Mouse (Mus musculus) adrenal gland, postnatal 36 days (tissue): Measurements from ENCODE around the gene Tprg. TPM values are rescaled to one million over a fixed set of nuclear protein-coding genes. Genes with fewer than 3 reads are reported as not detected.

ENCODE experiments used
- DNase-seq, 2 experiments: peaks; one replicate each; pipeline ENCODE4 v3.0.0; 2021; ENCODE audit warnings: mixed read lengths in 1 of 2
- long read RNA-seq, 2 experiments: library from polyadenylated mRNA; stranded (forward); transcript quantifications; one replicate each; pipeline ENCODE4 v2.0.0; 2021; ENCODE audit warnings: borderline sequencing depth in 2 of 2
- total RNA-seq, 2 experiments: library from RNA; stranded (reverse); gene quantifications; 2 replicates each; pipeline ENCODE4 v1.2.3; 2021

The Tprg gene
- total RNA-seq = not detected
- long read RNA-seq, experiment 1 = 0 reads
- long read RNA-seq, experiment 2 = 0 reads

DNA sequence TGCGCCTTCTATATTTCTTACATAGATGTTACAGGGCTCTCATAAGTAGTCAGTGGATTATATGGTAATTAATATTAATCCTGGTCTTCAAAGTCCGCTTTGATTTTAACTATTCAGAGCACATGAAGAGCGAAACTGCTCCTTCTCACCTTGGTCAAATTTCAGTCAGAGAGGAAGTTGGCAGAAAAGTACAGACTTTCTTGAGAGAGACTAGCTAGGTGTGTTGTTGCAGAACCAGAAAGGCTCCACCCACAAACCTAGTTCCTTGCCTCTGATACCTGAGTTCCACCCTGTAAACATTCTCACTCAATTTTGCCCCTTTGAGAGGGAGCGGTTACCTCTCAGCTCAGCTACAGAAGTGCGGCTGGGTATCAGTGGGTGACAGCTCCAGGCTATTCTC, at the start of gene Tprg:
TSS of gene Tprg (plus strand) at position 301 of the 400 bp plus-strand sequence.
- DNase-seq = no peak

DNA sequence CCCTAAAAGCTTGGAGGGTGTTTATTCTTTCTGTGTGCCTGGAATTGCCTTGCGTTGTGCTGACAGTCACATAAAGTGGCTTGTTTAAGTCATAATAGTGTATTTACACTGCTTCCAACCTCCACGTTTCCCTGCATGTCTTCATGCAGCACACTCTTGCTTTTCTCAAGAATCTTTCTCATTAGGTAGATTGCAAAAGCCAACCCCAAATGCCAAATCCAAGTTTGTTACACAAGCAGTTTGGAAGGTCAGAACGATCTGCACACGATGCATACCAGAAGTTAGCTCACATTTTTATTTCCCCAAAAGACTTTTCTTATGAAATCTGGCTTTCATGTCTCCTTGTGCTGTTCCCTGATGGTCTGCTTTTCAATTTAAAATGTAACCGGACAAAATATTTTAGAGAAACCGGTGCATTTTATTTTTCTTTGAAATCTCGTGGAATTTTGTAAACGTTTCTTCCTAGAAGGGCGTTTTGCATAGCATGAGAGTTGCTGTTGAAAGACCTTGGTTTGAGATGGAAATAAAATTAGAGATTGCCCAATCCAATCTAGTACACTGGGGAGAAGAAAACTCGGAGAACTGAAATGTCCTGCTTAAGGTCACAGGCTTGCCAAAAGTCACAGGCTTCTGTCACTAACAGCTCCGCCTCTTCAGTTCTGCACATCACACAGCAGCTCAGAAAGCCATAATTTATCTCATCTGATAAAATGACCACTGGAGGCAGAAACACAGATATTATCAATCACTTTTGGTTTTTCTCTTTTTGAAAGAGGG, 48.2 kb upstream of the Tprg start:
- DNase-seq = peak; percentile 15 to 31

DNA sequence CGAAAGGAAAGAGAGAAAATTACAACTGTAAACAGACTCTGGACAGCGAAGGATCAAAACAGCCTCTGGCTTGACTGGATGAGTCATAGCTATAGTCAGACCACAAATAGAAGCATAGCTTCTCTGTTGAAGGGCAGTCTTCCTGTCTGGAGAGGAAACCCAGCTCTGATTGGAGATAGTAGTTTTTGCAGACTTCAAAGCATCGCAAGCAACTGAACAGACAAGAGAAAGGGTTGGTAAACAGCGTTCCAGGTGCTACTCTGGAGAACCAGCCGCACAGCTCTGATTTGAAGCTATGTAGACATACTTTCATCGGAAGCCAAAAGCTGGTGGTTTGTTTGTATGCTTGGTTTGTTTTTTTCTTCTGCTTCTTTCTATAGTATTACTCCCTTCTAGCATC, 37.7 kb upstream of the Tprg start:
- no peak for DNase-seq

DNA sequence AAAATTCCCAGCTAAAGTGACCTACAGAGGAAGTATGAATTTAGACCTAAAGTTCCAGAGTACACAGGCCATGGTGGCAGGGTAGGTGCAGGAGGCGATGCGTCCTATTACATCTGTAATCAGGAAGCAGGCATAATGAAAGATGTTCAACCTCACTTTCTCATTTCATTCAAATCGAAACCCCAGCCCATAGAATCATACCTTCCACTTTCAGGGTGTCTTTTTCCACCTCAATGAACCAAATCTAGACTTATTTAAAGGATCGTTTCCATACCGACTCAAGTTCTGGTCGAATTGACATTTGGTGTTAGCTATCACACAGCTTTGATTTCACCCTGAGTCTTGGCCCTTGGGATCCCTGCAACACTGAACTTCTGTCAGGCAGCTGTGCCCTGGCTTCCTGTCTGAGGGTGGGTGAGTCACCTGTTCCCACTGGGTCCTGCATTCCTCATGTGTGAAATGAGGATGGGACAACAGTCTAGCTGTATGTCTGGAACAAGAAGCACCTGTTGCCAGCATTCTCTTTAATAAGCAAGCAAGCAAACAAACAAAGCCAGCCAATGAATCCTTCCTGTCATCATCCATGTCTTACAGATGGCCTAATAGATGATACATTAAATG, 36.4 kb upstream of the Tprg start:
- no peak for DNase-seq

DNA sequence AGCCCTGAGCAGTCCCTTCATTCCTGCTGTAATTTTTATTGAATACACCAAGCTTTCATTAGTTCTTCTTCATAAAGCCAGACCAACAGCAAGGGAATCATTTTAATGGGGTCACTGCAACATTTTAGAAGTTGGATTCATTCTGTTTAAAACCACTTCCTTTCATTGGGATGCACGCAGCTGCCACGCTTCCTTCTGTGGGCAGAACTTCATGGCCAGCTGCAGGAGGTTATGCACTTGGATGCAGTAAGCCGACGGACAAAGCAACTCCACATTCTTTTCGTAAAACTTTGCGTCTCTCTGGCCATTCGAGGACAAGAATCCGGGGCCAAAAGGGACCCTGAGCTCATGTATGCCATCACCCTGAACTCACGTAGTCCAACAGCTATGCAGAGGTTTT, 35.5 kb upstream of the Tprg start:
- no peak for DNase-seq

DNA sequence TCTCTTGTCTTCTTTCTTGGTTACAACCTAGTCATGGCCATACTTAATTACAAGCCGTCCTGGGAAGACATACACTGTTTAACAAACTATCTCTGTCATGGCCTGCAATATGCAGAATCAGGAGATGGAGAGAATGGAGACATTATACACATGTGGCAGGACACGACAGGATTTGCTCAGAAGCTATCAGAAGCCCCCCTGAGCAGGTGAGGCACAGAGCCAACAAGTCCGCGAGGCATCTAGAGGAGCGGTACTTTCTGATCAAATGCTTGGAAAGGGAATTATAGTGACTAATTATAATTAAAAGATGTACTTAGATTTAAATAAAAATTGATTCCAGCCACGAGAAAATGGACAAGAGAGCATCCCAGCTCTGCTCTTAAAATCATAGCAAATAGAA, 32.0 kb upstream of the Tprg start:
- DNase-seq = no peak

DNA sequence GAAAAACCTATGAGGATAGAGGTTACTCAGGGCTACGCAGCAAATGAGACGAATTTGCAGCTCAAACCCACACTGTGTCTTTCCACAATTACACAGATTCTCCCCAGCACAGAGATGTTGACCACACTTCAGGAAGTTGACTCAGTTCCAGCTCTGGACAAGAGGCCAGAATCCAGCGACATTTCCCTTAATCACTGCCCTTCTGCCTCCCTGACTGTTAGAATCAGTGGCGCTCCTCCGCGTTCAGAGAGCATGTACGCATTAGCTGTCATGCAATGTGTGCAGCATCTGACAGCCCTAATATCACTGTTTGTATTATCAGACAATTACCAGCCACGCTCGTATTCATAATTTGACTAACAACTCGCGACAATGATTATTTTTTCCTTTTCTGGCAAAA, 31.4 kb upstream of the Tprg start:
- no peak for DNase-seq

DNA sequence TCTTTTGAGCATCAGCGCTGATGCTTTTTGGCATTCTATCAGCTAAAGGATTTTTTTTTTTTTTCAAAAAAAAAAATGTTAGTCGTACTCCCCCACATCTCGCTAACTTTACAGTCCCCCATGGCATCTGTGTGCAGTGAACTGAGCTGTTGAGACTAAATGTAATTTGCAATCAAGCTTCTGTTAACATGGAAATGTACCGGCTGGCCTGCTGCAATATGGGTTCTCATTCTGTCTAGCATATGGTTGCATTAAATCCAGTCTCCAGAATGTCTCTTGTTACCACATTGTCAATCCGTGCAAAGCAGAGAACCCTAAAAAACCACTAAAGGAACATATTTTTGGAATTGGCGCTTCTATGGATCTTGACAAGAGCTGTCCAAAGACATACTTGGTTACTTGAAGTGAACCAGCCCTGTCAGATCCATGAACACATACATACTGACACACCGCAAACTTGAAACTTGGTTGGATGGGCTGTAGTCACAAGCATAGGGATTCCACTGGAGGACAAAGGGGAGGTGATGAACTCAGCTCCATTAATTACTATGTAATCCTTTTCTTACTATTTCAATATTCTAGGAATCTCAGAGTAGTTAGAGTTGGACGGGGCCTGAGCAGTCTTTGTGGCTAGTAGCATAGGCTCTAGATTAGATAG, 30.9 kb upstream of the Tprg start:
- DNase-seq = no peak

DNA sequence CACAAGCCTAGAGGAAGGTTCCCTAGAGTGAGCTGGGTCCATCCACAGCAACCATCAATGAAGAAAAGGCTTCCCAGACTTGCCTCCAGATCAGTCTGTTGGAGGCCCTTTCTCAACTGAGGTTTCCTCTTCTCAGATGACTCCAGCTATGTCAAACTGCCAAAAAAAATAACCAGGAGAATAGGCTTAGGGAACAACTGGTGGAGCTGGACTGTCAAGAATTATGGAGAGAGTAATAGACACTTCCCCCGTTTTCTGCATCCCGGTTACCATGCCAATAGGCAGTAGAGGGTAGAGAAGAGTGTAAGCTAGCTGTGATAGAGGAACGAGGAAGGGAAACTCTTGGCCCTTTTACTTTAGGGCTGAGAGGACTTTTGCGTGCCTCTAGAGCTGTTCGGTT, 24.3 kb upstream of the Tprg start:
- no peak for DNase-seq

DNA sequence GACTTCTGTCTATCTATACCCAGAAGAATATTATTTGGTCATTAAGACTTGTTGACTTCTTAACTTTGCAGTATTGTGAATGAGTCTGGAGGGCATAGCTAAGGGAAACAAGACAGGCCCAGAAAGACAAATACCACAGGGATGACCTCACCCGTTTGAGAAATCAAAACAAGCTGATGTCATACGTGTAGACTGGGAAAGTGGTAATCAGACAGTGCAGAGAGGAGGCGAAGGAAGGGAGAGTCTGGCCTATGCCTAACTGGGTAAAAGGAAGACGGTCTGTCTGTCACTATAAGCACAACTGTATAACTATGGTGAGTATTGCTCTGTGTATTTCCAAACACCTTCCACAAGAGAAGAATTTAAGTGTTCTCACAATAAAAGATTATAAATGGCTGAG, 23.7 kb upstream of the Tprg start:
- peak; percentile 31 to 51 for DNase-seq

DNA sequence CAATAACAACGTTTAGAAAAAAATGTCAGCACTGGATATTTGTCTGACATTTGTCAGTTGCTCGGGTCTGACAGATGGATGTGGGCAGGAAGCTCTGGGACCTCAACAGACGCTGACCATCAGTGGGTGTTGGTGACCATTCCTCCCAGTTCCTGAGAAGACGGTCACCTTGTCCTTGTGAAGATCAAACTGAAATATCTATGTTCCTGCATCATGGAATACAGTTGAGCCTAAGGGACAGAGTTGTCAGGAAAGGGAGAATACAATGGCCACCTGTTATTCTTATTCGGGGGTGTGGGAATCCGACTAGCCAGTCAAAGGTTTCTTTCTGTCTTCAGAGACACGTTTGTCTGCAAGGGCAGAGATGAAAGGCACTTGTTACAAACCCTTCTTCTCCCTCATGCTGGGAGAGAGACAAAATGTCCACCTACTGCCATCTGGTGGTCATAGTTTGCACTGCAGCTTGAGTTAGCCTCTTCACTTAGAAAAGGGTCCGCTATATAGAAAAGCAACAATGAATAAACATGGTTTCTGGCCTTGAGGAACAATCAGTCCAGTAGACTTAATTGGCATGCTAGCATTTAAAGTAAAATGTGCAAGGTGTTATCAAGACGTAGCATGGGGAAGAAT, 23.0 kb upstream of the Tprg start:
- DNase-seq = peak; percentile 79 to 84

DNA sequence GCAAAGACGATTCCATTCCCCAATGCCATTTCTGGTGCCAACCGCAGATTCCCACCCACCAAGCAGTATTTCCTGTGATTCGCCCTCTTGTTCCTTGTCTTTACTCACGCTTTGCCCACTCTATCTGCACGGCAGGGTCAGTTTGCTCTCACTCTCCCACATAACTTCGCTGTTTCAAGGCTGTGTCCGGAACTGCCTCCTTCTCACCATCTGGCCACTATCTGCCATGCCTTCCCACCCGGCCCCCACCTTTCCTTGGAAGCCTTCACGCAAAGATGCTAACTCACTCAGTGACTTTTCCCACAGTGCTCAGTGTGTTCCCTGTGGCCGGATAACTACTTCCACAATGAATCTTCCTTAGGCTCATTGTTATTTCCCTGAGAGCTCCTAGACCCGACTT, 21.4 kb upstream of the Tprg start:
- DNase-seq = no peak

DNA sequence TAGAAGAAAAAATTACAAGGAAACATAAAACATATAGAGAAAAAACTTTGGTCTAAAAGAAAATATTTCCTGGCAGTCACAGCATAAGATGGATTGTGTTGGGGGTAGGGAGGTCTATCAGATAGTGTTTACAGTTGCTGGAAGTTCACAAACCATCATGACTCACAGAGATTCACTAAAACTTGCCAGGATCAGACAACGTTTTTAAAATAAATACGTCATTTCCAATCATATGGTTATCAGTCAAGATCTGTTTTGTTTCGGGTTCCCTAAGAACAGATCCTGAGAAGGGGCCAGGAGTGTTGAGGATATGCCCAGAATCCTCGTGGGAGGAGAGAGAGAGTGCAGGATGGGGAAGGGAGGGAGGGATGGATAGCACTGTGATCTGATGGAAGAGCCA, 18.3 kb upstream of the Tprg start:
- DNase-seq = no peak

DNA sequence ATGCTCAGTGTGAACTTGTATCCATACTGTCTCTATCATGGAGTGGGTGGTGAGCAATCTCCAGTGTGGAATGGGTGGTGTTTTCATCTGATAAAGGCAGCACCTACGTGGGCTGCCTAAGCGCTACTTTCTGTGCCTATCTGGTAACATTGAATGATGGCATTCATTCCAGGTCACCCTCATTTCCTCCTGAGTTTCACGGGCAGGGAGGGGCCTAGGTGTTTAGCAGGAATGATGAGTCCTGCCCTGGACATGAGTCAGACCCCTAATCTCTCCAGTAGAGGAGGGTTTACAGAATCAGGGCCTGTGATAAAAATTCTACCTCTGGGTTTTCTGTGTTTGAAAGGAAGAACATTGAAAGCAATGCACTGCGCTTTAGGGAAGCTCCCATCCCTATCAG, 4.1 kb upstream of the Tprg start:
- no peak for DNase-seq

DNA sequence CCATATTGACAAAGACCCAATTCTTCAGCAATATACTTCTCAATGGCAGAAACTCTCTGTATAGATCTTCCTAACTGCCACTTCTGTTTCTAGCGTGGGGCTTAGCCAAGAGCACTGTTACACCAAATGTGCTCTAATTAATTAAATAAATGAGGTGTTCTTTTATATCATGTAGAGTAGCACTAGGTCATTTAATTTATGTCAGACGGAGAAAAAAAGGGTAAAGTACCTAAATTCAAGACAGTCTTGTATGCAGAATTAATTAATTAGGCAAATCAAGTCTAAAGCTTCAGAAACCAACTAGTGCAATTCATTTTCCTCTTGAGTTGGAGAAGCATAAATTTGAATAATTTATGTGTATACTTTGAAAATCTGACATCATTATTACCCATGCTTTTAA, 7.1 kb downstream of the Tprg start:
- DNase-seq = no peak

DNA sequence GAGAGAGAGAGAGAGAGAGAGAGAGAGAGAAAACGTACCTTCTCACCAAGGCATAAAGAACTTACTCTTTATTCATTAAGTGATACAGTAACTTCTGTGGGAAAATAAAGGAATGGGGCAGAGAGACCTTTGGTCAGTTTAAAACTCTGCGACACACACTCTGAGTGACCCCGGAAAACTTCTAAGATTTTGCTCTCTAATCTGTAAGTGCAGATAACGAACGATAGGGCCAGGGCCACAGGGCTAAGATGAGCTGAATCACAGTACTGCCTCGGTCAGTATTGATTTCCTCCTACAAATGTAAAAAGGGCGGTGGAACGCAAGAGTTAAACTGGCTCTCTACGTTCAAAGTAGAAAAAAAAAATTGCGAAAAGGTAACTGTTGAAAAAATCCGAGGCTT, 8.9 kb downstream of the Tprg start:
- no peak for DNase-seq

DNA sequence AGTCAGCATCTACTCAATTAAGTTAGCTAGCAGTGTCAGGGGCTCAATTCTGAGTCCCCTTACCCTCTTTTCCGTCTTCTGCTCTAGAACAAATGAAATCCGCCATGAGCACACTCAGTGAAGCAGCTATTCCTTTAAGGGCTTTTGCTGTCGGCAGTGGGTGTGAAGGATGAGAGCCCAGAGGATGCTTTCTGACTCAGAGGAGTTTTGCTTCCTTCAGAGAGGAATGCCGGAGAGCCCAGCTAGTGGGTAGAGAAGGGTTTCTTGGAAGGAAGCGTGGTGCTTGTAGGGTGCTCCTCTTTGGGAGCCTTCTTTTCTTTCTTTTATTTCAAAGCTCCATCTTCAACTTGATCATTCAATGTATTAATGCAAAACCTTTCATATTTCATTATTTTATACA, 10.1 kb downstream of the Tprg start:
- no peak for DNase-seq

DNA sequence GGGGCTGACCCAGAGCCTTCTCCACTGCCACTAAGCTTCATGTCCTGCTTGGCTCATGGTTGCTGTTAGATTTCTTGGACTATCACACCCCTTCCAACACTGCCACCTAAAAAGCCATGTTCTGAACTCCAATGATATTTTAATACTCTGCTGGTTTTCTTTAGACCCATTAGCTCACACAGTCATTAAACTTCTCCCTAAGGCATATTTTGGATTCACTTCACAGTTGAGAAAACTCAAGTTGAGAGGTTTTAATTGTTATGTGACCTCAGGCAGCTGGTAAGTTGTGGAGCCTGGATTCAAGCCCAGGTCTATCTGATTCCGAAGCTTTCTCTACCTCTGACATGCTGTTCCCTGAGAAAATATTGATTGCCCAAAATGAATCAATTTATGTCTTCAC, 11.6 kb downstream of the Tprg start:
- DNase-seq = no peak

DNA sequence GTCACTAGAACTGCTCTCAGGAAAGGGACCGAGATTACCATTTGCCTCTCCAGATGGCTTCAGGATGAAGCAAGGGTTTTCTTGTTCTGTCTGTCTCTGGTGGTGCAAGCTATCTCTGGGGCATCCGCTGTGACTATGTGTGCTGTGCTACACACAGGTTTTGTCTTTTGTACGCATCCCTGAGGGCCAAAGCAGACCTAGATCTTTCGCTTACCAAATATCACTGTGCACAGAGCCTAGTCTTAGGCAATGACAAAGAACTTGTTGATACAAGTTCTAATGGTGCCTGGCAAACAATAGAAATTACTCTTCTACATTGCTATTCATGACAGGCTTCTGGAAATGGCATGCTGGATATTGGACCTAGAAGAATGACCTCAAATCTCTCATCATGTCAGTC, 16.0 kb downstream of the Tprg start:
- no peak for DNase-seq

DNA sequence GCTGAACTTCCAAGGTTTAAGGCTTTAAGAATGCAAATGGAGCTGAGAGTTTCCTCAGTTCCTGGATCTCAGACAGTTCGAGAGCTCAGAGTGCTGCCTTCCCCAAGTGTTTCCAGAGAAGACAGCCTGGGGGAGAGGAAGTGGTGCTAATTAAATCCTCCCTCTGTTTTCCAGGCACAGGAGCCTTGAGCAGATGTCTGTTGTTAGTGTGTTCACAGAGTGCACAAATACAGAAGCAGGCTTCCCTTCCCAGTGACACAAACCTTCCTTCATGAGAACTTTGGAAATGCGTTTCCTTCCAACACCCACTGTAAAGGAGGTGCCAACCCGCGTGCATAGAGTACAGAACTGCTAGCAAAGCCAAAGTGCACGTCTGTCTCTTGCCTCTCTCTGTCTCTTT, 27.4 kb downstream of the Tprg start:
- no peak for DNase-seq

DNA sequence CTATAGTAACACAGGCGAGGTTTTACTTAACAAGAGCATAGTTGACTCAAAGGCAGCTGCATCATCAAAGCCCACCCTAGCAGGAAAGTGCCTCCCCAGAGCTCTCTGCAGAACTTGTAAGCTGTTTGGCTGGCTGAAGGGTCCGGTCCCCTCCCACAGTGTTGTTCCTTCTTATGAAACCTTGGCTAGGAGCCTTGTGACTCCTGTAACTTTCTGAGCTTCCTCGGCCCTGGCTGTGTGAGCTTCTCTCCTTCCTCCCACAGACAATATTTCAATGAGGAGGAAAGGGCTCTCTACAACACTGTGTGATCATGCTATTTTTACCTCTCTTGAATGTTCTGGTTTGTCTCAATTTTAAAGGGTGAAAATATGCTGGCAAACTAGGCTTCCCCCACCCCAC, 28.5 kb downstream of the Tprg start:
- no peak for DNase-seq

DNA sequence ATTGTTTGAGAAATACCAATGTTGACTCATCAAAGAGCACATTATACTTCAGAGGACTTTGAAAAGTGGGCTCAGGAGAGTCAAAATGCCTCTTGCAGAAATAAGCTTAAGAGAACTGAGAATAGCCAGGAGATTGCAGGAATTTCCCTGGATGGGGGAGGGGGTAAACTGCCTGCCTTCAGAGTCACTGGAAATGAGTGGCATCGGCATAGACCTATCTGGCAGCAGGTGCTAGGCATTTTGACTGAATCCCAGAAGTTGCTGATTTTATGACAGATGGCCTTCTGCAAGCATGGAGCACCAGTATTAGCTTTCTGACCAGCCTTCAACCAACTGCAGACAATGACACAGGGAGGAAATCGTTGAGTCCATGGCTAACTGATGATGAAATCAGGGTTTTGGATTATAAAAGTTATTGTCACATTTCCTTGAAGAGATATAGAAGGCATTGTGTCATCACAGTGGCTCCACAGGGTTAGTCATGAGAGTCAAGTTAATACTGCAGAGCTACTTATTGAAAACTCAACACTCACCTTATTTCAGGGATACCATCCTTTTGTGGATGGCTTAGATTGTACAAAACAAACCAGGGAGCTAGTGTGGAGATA, 39.1 kb downstream of the Tprg start:
- peak in 1 of 2 experiments; percentile 9 for DNase-seq
